Mouse (Mus musculus) C2C12 (cell line): Measurements from ENCODE around the gene Pigc.

Experiments
- CEBPB ChIP-seq: IDR thresholded peaks from one replicate; pipeline ENCODE4 v1.6.1; 2011; ENCODE audit warnings: low read depth, mild to moderate bottlenecking, control low read depth, moderate library complexity
- CTCF ChIP-seq: IDR thresholded peaks from one replicate; pipeline ENCODE4 v1.5.1; 2011; ENCODE audit not compliant: control insufficient read depth, insufficient read depth, insufficient read length
- MAX ChIP-seq: IDR thresholded peaks from one replicate; pipeline ENCODE4 v1.6.1; 2011; ENCODE audit warnings: mild to moderate bottlenecking, control low read depth
- MYOD1 ChIP-seq: IDR thresholded peaks from one replicate; pipeline ENCODE4 v1.6.1; 2011; ENCODE audit warnings: low read depth; ENCODE audit not compliant: control insufficient read depth, insufficient read length
- USF1 ChIP-seq: IDR thresholded peaks from one replicate; pipeline ENCODE4 v1.6.1; 2011; ENCODE audit warnings: low read depth, mild to moderate bottlenecking, control low read depth, moderate library complexity

DNA sequence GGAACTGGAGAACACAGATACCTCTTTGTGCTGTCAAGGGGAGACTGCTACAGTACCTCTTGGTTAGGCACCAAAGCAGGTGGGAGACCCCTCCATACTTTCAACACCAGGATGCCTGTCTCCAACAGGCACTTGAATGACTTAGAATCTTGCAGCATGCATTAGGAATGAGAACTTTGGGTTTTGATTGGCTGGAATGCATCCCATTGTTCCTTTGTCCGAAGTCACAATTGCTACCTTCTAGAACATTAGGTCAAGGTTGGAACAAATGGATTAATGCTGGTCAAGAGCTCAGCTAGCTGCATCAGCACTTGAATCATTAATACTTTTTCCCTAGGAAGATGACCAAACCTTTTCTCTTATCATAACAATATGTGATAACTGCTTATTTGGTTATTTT, 10.6 kb downstream of the Pigc start, which contains the start of gene 4930558K02Rik:
- no peak for TF ChIP-seq CTCF
- no peak for TF ChIP-seq MYOD1
- no peak for TF ChIP-seq MAX
- TF ChIP-seq USF1, result no peak
- TF ChIP-seq CEBPB, result no peak
